20 mouse cellular contexts compared by ENCODE assay signal in genomic region chr1:86105054-86105453, GRCm38 (mm10). TPM values are rescaled to one million over a fixed set of nuclear protein-coding genes. Genes with fewer than 3 reads are reported as not detected.
"Had no signal": no experiment of that assay in that cellular context is flagged by ENCODE, and none has a peak within 500 bp of the region (broad histone marks: within the 10 kb centered on the region; RNA-seq: fewer than 3 reads in every experiment).

No protein-coding gene starts in this region.

- H3K4me3 ChIP-seq: neural tube, embryonic 13.5 days; neural tube, embryonic 15.5 days; stomach, embryonic 15.5 days had no signal

- H3K27ac ChIP-seq: neural tube, embryonic 13.5 days; neural tube, embryonic 15.5 days; stomach, embryonic 15.5 days; stomach, postnatal 0 days had no signal

- DNase-seq: retina, postnatal 1 day; right cerebral cortex, adult 18-20 months; right cerebral cortex, postnatal 14 days; right cerebral cortex, postnatal 25 days; right cerebral cortex, postnatal 4 days; spleen, adult 18-20 months; thymus, adult 18-20 months; thymus, adult 2 months; thymus, postnatal 14 days; thymus, postnatal 25 days; thymus, postnatal 36 days; thymus, postnatal 4 days had no signal

- H3K27me3 ChIP-seq: neural tube, embryonic 13.5 days; neural tube, embryonic 15.5 days; stomach, embryonic 15.5 days had no signal

- H3K4me1 ChIP-seq: neural tube, embryonic 13.5 days; neural tube, embryonic 15.5 days; stomach, embryonic 15.5 days had no signal

- H3K9ac ChIP-seq: neural tube, embryonic 13.5 days; neural tube, embryonic 15.5 days; stomach, embryonic 15.5 days had no signal

- H3K9me3 ChIP-seq: neural tube, embryonic 13.5 days; neural tube, embryonic 15.5 days; stomach, embryonic 15.5 days had no signal

- H3K4me2 ChIP-seq: neural tube, embryonic 13.5 days; neural tube, embryonic 15.5 days; stomach, embryonic 15.5 days had no signal

RNA-seq across cellular contexts. Expression of gene Htr2b, which starts 6.7 kb away (rescaled TPM):
- total RNA-seq: neutrophil, adult 5-6 weeks had no signal
- polyA plus RNA-seq: spleen, adult 2 months had no signal

RNA-seq across cellular contexts. Expression of gene Gm21972, which starts 28.4 kb away (rescaled TPM):
- total RNA-seq: neutrophil, adult 5-6 weeks had no signal
- polyA plus RNA-seq: neural tube, embryonic 13.5 days; spleen, adult 2 months; stomach, embryonic 14.5 days; stomach, embryonic 15.5 days; stomach, embryonic 16.5 days; stomach, postnatal 0 days; thymus, adult 2 months had no signal

RNA-seq across cellular contexts. Expression of gene 2810459M11Rik, which starts 59.4 kb away (rescaled TPM):
- total RNA-seq: neutrophil, adult 5-6 weeks had no signal
- polyA plus RNA-seq: spleen, adult 2 months had no signal
